Mouse (Mus musculus) MEL (cell line): Measurements from ENCODE around the gene Fam107b.

Experiments used
- CTCF ChIP-seq, 3 experiments: IDR thresholded peaks in 2 of 3; conservative IDR thresholded peaks in 1 of 3; 2 replicates each; pipeline ENCODE4 v1.5.1; 2011 to 2012; ENCODE audit warnings: low read length in 3 of 3, low read depth in 2 of 3, mild to moderate bottlenecking in 2 of 3, improper control_type of control experiment in 1 of 3, inconsistent platforms in 1 of 3, mixed read lengths in 1 of 3, moderate library complexity in 1 of 3; ENCODE audit not compliant: control insufficient read depth in 1 of 3, insufficient read depth in 1 of 3, poor library complexity in 1 of 3, severe bottlenecking in 1 of 3
- EP300 ChIP-seq, 2 experiments: IDR thresholded peaks; 2 replicates each; pipeline ENCODE4 v1.6.1; 2011; ENCODE audit warnings: improper control_type of control experiment in 2 of 2, low read length in 2 of 2, low read depth in 1 of 2, mild to moderate bottlenecking in 1 of 2
- POLR2A ChIP-seq, 2 experiments: IDR thresholded peaks; 2 replicates each; pipeline ENCODE4 v1.6.1; 2011 to 2012; ENCODE audit warnings: low read length in 2 of 2, mild to moderate bottlenecking in 2 of 2, control low read depth in 1 of 2, improper control_type of control experiment in 1 of 2, low read depth in 1 of 2, moderate library complexity in 1 of 2; ENCODE audit not compliant: control insufficient read depth in 1 of 2, insufficient read depth in 1 of 2, poor library complexity in 1 of 2
- SMC3 ChIP-seq: IDR thresholded peaks from 2 replicates; pipeline ENCODE4 v1.6.1; 2011; ENCODE audit warnings: low read depth, low read length, improper control_type of control experiment
- ZC3H11A ChIP-seq: IDR thresholded peaks from 2 replicates; pipeline ENCODE4 v1.6.1; 2012; ENCODE audit warnings: low read depth, mild to moderate bottlenecking, inconsistent platforms, low read length, improper control_type of control experiment
- ZMIZ1 ChIP-seq: IDR thresholded peaks from 2 replicates; pipeline ENCODE4 v1.6.1; 2012; ENCODE audit warnings: low read depth, mild to moderate bottlenecking, inconsistent platforms, low read length, improper control_type of control experiment, moderate library complexity

GRCm38 (mm10) chr2:3692833-3693232, 122.5 kb downstream of the Fam107b start:
- no peak for TF ChIP-seq EP300 (IDR thresholded peaks at IDR 0.05; ENCODE audit: low read depth in 1 of 2, low read length in 2 of 2)
- no peak for TF ChIP-seq CTCF (IDR thresholded peaks at IDR 0.05 in 2 of 3, conservative IDR thresholded peaks at IDR 0.05 in 1 of 3; ENCODE audit: control insufficient read depth in 1 of 3, insufficient read depth in 1 of 3, low read depth in 2 of 3, low read length in 3 of 3, poor library complexity in 1 of 3, severe bottlenecking in 1 of 3)
- TF ChIP-seq POLR2A (IDR thresholded peaks at IDR 0.05; ENCODE audit: control insufficient read depth in 1 of 2, insufficient read depth in 1 of 2, low read depth in 1 of 2, low read length in 2 of 2, poor library complexity in 1 of 2) = no peak
- no peak for TF ChIP-seq ZMIZ1
- TF ChIP-seq ZC3H11A = no peak
- no peak for TF ChIP-seq SMC3
